Mouse (Mus musculus) frontal cortex, postnatal 14 days (tissue): ENCODE results near the gene Selenom.

ENCODE experiments used
- DNase-seq, 2 experiments: peaks; one replicate each; pipeline ENCODE4 v3.0.0; 2022; ENCODE audit warnings: low spot score in 2 of 2

Selenom gene

DNA sequence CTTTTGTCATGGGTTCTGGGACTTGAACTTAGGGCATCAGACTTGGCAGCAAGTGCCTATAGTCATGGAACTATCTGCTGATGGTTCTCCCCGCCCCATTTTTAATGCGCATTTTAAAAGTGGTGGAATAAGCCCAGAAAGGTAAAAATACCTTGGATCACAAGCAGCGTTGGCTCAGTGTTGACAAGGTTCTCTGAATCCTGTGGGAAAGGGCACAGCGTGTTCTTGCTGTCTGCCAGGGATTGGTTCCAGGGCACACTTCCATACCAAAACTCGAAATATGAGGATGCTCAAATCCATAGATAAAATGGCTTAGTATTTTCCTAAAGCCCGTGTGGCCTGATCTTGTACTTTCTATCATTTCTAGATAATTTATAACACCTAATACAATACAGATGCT is 1.2 kb upstream of the Selenom start:
- DNase-seq, result no peak

- DNase-seq, result no peak
Observed at GRCm38 (mm10) chr11:3515216-3515615, 732 bp downstream of the Selenom start.

GRCm38 (mm10) chr11:3515637-3516036 is 1.2 kb downstream of the Selenom start:
- DNase-seq, result no peak

DNA sequence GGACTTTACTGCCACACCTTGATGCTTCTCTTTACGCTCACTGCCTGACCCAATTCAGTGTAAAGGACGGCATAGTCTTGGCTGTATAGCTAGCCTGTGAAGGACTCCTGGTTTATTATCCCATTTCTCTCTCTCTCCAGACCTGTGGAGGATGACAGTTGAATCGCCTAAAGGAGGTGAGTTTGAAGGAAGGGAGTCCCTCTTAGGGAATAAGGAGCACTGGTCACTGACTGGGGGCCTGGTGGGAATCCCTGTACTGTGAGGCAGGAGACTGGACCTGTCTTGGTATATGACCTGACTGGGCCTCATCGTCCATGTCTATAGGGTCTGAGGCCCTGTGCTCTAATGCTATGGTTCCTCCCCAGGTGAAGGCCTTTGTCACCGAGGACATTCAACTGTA is 1.6 kb downstream of the Selenom start:
- no peak for DNase-seq

DNA sequence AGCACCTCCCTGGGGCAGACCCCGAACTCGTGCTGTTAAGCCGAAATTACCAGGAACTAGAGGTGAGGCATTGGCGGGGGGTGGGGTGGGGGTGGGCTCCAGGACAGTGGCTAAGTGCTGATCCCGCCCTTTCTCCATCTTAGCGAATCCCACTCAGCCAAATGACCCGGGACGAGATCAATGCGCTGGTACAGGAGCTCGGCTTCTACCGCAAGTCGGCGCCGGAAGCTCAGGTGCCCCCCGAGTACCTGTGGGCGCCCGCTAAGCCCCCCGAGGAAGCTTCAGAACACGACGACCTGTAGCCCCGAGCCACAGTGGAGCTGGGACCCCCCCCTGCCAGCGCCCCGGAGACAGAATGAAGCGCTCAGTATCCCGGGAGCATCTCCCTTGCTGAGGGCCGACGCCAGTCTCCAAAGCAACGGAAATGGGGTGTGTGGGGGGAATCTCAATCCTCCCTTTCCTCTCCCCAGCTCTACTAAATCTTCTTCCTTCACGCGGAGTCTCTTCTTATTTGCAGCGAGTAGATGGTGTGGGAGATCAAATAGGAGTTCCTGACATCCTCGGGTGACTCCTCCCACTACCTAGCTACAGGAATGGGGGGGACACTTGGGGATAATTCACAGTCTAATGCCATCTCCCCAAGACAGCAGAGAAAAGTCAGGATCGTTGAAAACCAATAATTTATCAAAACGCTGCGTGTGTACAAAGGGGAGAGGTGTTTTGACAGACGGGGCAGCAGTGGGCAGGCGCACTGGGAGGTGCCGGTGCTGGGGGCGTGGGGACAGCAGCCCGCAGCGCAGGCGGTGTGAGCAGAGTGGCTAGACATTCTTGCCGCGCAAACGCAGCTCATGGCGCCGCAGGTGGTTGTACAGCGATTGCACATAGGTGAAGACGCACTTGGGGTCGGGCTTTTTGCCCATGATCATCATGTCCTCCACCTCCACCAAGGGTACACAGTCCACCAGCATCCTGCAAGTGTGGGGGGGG is 2.7 kb downstream of the Selenom start:
- no peak for DNase-seq

DNA sequence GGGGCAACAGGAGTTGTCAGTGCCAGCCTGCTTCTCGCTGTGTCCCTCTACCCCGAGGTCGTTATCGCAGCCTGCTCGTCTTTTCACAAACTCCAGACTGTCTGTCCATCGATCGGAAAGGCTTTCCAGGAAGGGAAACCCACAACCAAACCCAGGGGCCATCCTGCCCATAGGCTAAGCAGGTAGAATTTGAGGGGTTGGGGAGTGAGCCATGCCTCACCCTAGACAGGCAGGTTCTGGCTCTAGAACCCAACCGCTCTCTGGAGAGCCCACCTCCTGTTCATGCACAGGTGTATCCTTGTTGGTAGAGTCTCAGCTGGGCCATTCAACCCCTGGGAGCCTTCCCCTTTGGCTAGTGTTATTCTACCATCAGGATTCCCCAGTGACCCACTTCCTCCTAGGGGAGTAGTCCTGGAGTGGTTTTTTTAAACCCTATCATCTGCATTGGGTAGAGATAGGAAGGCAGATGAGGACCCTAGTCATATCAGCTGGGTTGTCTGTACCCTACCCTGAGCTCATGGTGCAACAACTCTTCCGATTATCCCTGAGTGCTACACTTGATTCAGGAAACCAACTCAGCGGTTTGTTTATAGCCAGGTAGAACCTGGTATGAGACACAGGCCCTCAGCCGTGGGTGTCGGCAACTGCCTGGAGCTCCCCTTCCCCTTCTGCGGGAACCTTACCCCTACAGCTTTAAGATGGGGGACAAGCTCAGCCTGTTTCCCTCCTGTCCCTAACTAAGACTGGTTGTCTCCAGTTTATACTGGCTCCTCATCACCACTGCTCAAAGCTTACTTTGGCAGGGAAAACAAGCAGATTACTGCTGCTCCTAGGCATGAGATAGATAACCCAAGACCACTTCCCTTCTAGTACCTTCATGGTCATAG is 3.6 kb downstream of the Selenom start:
- DNase-seq, result no peak

DNA sequence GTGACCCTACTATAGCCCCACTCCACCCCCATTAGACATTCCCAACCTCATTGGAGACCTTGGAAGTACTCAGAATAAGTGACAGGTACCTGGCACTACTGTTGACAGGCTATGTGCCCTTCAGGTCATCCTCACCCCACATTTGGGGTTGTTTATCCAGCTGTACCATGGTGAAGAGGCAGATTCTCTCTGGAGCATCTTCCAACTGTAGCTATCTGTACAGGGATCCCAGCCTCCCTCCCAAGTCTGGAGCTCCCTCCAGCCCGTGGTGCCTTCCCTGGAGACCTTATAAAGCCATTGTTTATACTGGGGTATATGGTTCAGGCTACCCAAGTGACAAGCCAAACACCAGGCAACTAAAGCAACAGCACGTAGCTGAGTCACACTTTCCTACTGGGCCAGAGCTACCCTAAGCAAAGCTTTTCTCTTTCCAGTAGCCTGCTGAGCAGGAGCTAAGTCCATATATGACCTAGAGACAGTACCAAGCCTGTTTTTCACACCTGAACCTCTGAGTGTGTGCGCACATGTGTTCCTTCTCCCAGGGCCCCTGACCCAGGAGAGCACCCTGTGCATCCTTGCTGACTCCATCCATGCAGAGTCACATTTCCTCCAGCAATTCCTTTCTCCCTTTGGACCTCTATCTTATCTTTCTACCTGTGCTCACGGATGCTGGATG is 4.7 kb downstream of the Selenom start:
- no peak for DNase-seq

- DNase-seq, result no peak
Observed at GRCm38 (mm10) chr11:3519756-3520398, 5.4 kb downstream of the Selenom start.

DNA sequence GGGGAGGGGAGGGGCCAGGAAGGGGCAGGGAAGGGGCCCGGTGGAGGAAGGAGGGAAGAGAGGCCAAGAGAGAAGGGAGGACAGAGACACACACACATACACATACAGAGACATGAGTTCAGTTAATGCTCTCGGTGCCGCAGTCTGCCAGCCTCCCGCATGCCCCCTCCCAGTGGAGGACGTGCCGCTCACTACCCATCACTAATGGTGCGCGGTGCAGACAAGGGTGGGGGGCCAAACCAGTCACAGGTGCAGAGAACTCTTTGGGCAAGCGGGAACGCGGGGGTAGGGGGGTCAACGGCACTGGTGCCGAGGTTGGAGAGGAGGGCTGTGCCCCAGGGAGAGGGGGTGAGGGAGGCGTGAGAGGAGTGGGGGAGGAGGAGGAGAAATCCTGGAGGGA is 6.4 kb downstream of the Selenom start:
- DNase-seq, result no peak

DNA sequence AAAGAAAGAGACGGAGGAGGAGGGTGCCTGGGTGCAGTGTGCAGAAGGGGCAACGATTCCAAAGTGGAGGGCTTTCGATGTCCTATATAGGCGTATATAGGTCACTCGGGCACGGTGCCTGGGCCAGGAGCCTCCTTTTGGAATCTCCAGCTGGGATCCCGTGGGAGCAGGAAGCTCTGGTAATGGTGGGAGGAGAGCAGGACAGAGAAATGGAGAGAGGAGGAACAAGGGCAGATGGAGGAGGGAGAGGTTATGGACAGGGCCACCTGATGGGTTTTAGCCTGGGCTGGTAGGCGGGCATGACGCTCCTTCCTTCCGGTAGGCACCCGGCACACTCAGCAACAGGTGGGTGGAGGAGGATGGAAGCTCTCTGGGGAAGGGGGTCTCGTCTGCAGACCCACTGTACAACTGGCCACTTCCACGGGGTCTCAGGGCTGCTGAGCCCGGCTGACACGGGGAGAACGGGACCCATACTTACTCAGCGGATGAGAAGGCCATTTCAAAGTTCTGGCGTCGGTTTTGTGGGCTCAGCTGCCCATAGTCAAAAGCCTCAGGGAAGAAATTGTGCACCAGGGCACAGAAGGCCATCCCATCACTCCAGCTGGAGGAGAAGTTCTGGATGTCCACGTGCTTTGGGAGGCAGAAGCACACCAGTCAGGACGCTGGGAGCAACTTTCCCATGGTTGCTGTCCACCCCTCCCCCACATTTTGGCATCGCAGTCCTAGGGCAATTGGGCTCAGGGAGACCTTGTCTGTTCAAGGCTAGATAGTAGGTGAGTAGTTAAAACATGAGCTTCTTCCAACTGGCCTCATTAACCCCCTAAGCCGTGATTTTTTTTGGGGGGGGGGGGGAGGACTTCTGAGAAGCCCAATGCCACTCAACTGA is 7.1 kb downstream of the Selenom start:
- DNase-seq, result no peak

GRCm38 (mm10) chr11:3522285-3523000 is 8.0 kb downstream of the Selenom start:
- no peak for DNase-seq

- no peak for DNase-seq
Observed at GRCm38 (mm10) chr11:3523840-3524582, 9.5 kb downstream of the Selenom start.

DNA sequence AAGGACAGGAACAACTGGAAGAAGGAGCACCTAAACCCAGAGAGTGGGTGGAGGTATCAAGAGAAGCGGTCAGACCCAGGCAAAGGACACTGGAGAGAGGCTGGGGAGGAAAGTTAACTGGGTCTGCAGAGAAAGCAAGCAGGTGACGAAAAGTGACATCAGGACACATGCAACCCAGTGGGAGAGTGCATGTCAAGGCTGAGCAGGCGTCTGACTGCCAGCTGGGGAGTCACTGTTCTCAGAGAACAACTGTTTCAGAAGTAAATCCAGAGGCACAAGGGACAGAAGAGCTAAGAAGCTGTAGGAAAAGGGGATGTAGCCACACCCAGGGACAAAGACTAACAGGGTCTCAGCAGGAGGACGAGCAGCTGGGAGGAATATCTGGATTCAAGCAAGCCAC is 11.1 kb downstream of the Selenom start:
- no peak for DNase-seq

DNA sequence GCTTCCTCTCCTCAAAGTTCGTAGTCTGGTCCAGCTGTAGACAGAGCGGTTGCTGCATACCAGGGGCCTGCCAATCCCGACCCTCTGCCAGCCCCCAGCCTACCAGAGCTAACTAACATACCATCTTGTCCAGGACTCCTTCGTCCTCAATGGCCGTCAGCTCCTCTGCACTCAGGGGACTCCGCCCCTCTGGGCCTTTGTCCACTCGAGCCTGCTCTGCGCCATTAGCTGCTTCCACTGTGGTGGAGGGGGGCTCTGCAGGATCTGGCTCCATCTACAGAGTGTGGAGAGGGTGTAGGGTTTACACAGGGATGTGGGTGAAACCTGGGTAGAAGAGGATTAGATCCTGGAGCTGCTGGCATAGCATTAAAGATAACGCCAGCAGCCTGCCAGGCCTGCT is 11.7 kb downstream of the Selenom start:
- DNase-seq, result no peak

- no peak for DNase-seq
Observed at GRCm38 (mm10) chr11:3526979-3527738, 12.7 kb downstream of the Selenom start.

DNA sequence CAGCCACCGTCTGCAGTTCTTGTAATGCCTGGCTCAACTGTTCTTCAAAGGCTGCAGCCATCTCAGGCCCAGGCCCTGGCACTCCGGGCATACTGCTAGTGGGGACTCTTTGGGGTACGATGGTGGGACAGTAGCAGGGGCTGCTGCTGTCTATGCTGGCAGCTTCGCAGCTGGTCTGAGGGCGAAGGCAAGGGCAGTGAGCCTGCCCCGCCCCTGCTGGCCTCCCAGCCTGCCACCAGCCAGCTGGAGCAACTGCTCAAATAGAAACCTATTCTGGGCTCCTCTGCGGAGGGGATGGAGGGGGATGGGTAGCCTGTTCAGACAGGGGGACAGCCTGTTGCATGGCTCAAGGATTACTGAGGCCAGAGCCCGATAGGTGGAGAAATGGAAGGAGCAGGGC is 13.3 kb downstream of the Selenom start:
- DNase-seq, result no peak

GRCm38 (mm10) chr11:3528208-3528607 is 13.7 kb downstream of the Selenom start:
- DNase-seq, result no peak

DNA sequence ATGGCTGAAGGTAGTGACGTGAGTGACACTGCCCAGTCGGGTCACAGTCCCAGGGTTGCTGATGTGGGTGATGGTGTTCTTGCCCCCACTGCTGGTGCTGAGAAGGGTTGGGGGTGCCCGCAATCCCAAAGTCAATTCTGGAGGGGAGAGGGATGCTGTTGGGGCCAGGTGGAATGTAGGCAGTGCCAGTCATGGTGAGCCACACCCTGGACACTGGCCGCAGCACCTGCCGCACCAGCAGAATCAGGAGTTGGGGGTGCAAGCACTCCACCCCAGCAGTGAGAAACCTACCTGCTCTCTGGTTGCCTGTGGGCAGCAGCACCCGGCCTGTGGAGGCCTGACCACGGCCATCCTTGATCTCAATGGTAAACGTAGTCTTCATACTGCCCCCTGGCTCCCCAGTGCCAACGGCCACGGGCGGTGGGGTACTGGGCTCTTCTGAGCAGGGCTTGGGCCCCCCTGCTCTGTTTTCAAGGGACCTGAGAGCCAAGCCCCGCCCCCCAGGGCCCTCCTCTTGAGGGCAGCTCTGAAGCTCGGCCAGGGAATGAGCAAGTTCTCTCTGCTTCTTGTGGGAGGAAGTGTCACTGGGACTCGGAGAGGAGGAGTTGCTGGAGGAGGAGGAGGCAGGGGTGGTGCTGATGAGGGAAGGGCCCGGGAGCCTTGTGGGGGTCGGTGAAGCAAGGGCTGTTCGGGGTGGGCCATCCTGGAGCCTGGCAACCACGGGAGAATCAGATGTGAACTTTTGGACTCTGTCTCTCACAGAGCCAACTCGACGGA is 15.2 kb downstream of the Selenom start:
- DNase-seq, result no peak
